Mouse (Mus musculus): ENCODE results near the gene Olfr641. TPM values are rescaled to one million over a fixed set of nuclear protein-coding genes. Genes with fewer than 3 reads are reported as not detected.

Gene Olfr641
- total RNA-seq (2021): not detected
- long read RNA-seq, experiment 1: 0 reads
- long read RNA-seq, experiment 2: 0 reads

DNA sequence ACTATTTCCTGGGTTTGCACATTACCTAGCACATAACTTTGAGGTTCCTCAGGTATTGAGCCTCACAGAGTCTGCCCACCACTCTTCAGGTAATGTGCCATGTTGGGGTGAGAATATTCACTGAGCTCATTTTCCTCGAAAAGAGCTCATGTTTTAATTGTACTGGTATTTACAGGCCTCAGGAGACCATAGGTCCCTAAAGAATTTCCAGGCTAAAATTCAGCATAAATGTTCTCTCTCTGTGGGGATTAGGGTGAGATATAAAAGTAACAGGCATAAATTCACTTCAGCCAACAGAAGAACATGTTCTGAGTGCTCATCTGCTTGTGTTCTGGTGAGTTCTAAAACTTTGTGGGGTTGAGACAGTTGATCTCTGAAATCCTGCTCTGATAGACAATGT, at the start of gene Olfr641:
Gene Olfr641 (plus strand): TSS at position 301 of the 400 bp plus-strand sequence.
- DNase-seq (ENCODE audit: low spot score in 2 of 2): no peak

DNA sequence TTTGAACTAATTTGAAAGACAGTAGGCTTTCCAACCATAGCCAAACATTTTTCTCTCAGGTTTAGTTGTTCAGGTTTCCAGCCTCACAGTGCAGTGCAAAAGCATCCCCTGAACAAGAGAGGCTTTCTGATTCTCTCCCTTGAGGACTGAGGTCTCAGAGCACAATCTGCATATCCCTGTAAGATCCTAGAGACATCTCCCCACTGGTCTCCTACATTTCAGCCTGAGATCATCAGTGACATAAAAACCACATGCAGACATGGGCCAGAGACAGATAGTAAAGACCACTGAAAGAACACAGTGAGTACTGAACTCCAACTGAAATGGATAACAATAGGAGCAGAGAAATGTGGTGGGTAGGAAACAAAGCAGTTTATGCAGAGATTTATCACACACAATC, 36.8 kb upstream of the Olfr641 start, which contains the start of gene Olfr638:
Gene Olfr638 (plus strand): TSS at position 301 of the 400 bp plus-strand sequence.
- no peak for DNase-seq (ENCODE audit: low spot score in 2 of 2)

DNA sequence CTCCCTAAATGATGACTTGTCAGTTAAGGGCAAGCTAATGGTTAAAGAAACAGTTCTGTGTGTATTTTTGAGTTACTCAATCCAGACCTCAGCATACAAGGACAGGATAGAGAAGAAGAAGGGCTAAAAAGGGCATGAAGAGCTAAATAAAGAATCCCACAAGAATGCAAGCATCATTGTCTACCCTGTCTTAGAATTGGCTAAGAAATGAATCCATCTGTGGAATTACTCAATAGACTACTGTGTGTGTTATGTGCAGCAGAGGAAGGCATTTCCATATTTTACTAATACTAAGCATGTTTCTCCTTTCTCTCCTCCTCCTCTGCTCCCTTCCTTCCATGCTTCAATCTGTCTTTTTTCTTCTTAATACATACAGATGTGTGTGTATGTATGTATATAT, 36.1 kb upstream of the Olfr641 start:
- no peak for DNase-seq (ENCODE audit: low spot score in 2 of 2)

DNA sequence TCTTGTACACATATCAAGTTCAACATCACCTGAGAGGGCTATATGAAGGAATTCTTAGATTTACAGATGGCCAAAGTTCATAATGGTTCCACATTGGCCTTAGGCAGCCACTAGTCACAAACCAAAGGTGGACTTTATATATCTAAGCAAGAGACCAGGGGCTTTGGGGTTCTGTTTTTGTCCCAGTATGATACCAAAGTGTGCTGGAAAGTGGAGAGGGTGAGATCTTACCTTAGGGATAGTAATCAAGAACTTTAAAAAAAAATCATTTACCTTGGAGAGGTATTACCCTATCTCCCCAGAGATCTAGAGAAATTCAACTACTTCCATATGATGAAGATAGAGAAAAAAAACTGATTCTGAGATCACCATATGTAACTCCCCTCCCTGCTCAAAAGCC, 18.0 kb upstream of the Olfr641 start, which contains the start of gene Olfr639:
Gene Olfr639 (minus strand): TSS at position 101 of the 400 bp plus-strand sequence.
- no peak for DNase-seq (ENCODE audit: low spot score in 2 of 2)

GRCm38 (mm10) chr7:104018953-104019352, 16.3 kb upstream of the Olfr641 start:
- no peak for DNase-seq (ENCODE audit: low spot score in 2 of 2)

- no peak for DNase-seq (ENCODE audit: low spot score in 2 of 2)
These were observed 13.6 kb upstream of the Olfr641 start for GRCm38 (mm10) chr7:104021651-104022050.

- no peak for DNase-seq (ENCODE audit: low spot score in 2 of 2)
These were observed 9.8 kb upstream of the Olfr641 start, which contains the start of gene Olfr640 for GRCm38 (mm10) chr7:104025473-104025872. TSS of gene Olfr640 (minus strand) at chr7:104025573.

- DNase-seq (ENCODE audit: low spot score in 2 of 2): no peak
These were observed 8.3 kb upstream of the Olfr641 start for GRCm38 (mm10) chr7:104026978-104027377.

DNA sequence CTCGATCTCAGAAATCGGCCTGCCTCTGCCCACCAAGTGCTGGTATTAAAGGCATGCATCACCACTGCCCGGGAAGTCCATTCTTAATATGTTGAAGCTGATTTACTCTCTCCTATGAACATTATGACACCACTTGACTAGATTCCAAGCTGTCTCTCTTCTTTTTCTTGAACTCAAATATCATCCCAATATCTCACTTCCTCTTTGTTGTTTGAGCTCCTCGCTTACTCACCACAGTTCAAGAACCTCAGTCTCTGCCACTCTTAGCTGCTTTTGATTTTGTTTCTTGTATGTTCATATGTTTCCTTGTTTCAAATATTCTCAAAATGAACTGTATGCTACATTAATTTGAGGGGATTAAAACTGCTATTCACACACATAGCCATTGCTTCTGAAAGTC, 15.5 kb downstream of the Olfr641 start:
- DNase-seq (ENCODE audit: low spot score in 2 of 2): no peak

DNA sequence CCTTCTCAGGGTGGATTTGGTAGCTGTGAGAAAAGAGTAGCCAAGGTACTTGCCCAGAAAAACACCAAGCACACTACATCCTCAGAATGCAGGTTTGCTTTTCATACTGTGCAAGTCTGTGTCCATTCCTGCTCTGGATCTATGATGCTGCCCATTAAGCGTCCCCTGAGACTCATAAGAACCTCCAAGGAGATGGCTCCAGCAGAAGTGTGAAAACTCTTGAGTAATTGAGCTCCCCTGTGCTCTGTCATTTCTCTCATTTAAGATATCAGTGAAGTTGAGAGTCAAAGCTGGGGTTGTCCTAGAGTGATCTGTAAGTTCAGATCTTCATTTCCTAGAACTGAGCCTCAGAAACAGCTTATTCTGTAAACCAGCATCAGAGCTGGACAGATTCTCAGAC, 17.3 kb downstream of the Olfr641 start, which contains the start of gene Olfr642:
Gene Olfr642 (minus strand): TSS at position 101 of the 400 bp plus-strand sequence.
- DNase-seq (ENCODE audit: low spot score in 2 of 2): no peak

DNA sequence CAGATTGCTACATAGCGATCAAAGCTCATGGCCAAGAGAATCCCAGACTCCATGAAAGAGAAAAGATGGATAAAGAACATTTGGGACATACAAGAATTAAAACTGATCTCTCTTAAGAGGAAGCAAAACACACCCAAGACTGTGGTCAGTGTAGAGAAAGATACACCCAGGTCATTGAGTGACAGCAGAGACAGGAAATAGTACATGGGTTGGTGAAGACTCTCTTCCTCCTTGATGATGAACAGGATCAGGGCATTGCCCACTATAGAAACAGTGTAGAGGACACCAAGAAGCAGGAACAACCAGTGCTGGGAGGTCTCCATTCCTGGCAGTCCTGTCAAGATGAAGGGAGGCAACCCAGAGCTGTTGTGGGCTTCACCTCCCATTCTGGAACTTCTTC, 24.0 kb downstream of the Olfr641 start:
- no peak for DNase-seq (ENCODE audit: low spot score in 2 of 2)

GRCm38 (mm10) chr7:104061345-104061744, 26.1 kb downstream of the Olfr641 start, which contains the start of gene 4930516K23Rik:
TSS of gene 4930516K23Rik (minus strand) at chr7:104061445.
- no peak for DNase-seq (ENCODE audit: low spot score in 2 of 2)

GRCm38 (mm10) chr7:104071769-104072168, 36.5 kb downstream of the Olfr641 start, which contains the start of gene Olfr644:
TSS of gene Olfr644 (minus strand) at chr7:104071869.
- no peak for DNase-seq (ENCODE audit: low spot score in 2 of 2)

GRCm38 (mm10) chr7:104085365-104085764, 50.1 kb downstream of the Olfr641 start, which contains the start of gene Olfr645:
TSS of gene Olfr645 (minus strand) at chr7:104085465.
- no peak for DNase-seq (ENCODE audit: low spot score in 2 of 2)

Other genes with a start within 250 kb of the Olfr641 start
- gene Olfr67, start 243.6 kb upstream of the Olfr641 start, total RNA-seq (2021): not detected
- gene Hbb-bt, start 221.4 kb upstream of the Olfr641 start, total RNA-seq (2021): 100 to 1,000 TPM; 185 to 588 TPM
- 1,000 to 10,000 TPM; 1,754 to 4,577 TPM for gene Hbb-bs, start 207.3 kb upstream of the Olfr641 start, total RNA-seq (2021)
- not detected for gene Hbb-bh2, start 194.9 kb upstream of the Olfr641 start, total RNA-seq (2021)
- not detected for gene Hbb-bh1, start 192.3 kb upstream of the Olfr641 start, total RNA-seq (2021)
- not detected for gene Hbb-y, start 182.2 kb upstream of the Olfr641 start, total RNA-seq (2021)
- not detected for gene Olfr66, start 149.2 kb upstream of the Olfr641 start, total RNA-seq (2021)
- gene Olfr64, start 141.0 kb upstream of the Olfr641 start, total RNA-seq (2021): not detected
- not detected for gene Olfr65, start 132.0 kb upstream of the Olfr641 start, total RNA-seq (2021)
- not detected for gene Olfr631, start 106.6 kb upstream of the Olfr641 start, total RNA-seq (2021)
- gene Olfr632, start 101.1 kb upstream of the Olfr641 start, total RNA-seq (2021): not detected
- not detected for gene Olfr633, start 91.0 kb upstream of the Olfr641 start, total RNA-seq (2021)
- under 1 TPM in 1 of 2 experiments, not detected in 1; 0.03 TPM for gene Olfr635, start 64.3 kb upstream of the Olfr641 start, total RNA-seq (2021)
- not detected for gene Olfr638, start 36.7 kb upstream of the Olfr641 start, total RNA-seq (2021)
- under 1 TPM in 1 of 2 experiments, not detected in 1; 0.10 TPM for gene Olfr639, start 18.1 kb upstream of the Olfr641 start, total RNA-seq (2021)
- not detected for gene Olfr640, start 9.9 kb upstream of the Olfr641 start, total RNA-seq (2021)
- gene Olfr642, start 17.2 kb downstream of the Olfr641 start, total RNA-seq (2021): not detected
- not detected for gene 4930516K23Rik, start 26.0 kb downstream of the Olfr641 start, total RNA-seq (2021)
- not detected for gene Olfr644, start 36.4 kb downstream of the Olfr641 start, total RNA-seq (2021)
- not detected for gene Olfr645, start 50.0 kb downstream of the Olfr641 start, total RNA-seq (2021)
- not detected for gene Olfr646, start 69.4 kb downstream of the Olfr641 start, total RNA-seq (2021)
- not detected for gene Ubqln5, start 94.4 kb downstream of the Olfr641 start, total RNA-seq (2021)
- not detected for gene Olfr643, start 102.0 kb downstream of the Olfr641 start, total RNA-seq (2021)
- not detected for gene Ubqln3, start 107.8 kb downstream of the Olfr641 start, total RNA-seq (2021)
- not detected for gene Ubqlnl, start 115.1 kb downstream of the Olfr641 start, total RNA-seq (2021)
- not detected for gene Olfm5, start 129.4 kb downstream of the Olfr641 start, total RNA-seq (2021)
- gene Olfr648, start 147.9 kb downstream of the Olfr641 start, total RNA-seq (2021): not detected
- not detected for gene Olfr649, start 160.5 kb downstream of the Olfr641 start, total RNA-seq (2021)
- gene Trim6, start 183.3 kb downstream of the Olfr641 start, total RNA-seq (2021): under 1 TPM; 0.29 to 0.46 TPM
- gene Trim34a, start 209.0 kb downstream of the Olfr641 start, total RNA-seq (2021): 1 to 10 TPM; 4.4 to 6.1 TPM

All from adrenal gland, adult 18-20 months (tissue).